Mouse (Mus musculus) liver, embryonic 12.5 days (tissue): Measurements from ENCODE around the gene Efcab8. TPM values are rescaled to one million over a fixed set of nuclear protein-coding genes. Genes with fewer than 3 reads are reported as not detected.

Experiments used
- ATAC-seq: fragments of 200-750 bp; cut with Nextera tagmentation; 2 replicates; pipeline ENCODE4 v1.8.0; 2017; ENCODE audit warnings: moderate number of reproducible peaks, mild to moderate bottlenecking, moderate library complexity
- H3K27ac ChIP-seq: fragments of 300-500 bp; sonication (generic); 2 replicates; pipeline ENCODE4 v1.5.1; 2016; ENCODE audit warnings: mild to moderate bottlenecking
- H3K27me3 ChIP-seq: fragments of 300-500 bp; sonication (generic); replicated peaks from 2 replicates; pipeline ENCODE4 v1.6.1; 2016; ENCODE audit warnings: mild to moderate bottlenecking, moderate library complexity
- H3K36me3 ChIP-seq: fragments of 300-500 bp; sonication (generic); 2 replicates; pipeline ENCODE4 v1.6.1; 2016; ENCODE audit warnings: mild to moderate bottlenecking, moderate library complexity
- H3K4me1 ChIP-seq: fragments of 300-500 bp; sonication (generic); 2 replicates; pipeline ENCODE4 v1.6.1; 2016
- H3K4me2 ChIP-seq: fragments of 300-500 bp; sonication (generic); 2 replicates; pipeline ENCODE4 v1.6.1; 2016; ENCODE audit warnings: mild to moderate bottlenecking, moderate library complexity
- H3K4me3 ChIP-seq: fragments of 300-500 bp; sonication (generic); 2 replicates; pipeline ENCODE4 v1.5.1; 2016; ENCODE audit warnings: mild to moderate bottlenecking, moderate library complexity
- H3K9ac ChIP-seq: fragments of 300-500 bp; sonication (generic); 2 replicates; pipeline ENCODE4 v1.6.1; 2016; ENCODE audit warnings: mild to moderate bottlenecking, moderate library complexity
- H3K9me3 ChIP-seq: fragments of 300-500 bp; sonication (generic); replicated peaks from 2 replicates; pipeline ENCODE4 v1.6.1; 2016; ENCODE audit warnings: mild to moderate bottlenecking, moderate library complexity
- WGBS: fragments of 180-500 bp; shearing (Covaris S2); methylation state at CpG from one replicate; pipeline ENCODE4 v1.1.7; 2016; ENCODE audit not compliant: insufficient replicate concordance; 5-methylcytosine and 5-hydroxymethylcytosine counted together
- polyA plus RNA-seq: library from polyadenylated mRNA; unstranded; fragments of >200 nt; fragmentation: Nextera tagmentation; extraction: Ambion mirVana; gene quantifications from 2 replicates; pipeline ENCODE4 v1.2.1, GENCODE M21; 2016

The Efcab8 gene
- polyA plus RNA-seq, 1 experiment from 2014 or later: 0.10 TPM

DNA sequence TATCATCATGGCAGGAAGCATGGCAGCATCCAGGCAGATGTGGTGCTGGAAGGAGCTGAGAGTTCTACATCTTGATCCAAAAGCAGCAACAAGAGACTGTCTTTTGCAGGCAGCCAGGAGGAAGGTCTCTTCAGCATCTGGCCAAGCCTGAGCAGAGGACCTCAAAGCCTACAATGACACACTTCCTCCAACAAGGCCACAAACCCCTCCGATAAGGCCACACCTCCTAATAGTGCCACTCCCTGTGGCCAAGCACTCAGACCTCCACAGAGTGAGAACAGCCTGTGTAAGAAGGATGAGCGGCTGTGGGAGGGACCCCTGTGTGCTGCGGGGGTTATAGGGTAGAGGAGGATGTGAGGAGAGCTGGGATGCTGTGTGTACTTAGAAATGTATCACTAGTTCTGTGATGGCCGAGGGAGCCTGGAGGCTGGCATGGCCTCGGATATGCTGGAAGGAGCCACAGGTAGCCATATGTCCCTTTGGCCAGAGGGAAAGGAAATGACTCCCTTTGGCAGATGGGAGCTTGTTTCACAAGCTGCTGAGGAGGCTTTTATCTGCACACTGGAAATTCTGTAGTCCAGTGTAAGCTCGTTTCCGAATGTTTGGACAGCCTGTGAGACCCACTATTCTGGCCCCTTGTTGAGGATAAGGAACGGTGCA lies 47.6 kb downstream of the Efcab8 start:
- Histone ChIP-seq H3K4me3 (no peak overlapping the region), H3K36me3 (no peaks in the 10 kb centered on the region), H3K4me2 (no peak overlapping the region), H3K9ac (no peak overlapping the region), H3K4me1 (no peaks in the 10 kb centered on the region), H3K27ac (no peak overlapping the region), H3K9me3 (no peaks in the 10 kb centered on the region), H3K27me3 (peaks cover 17% of the 10 kb centered on the region)
- 59% methylated on average over 8 of the region's 8 CpGs for WGBS
- ATAC-seq: no peak

DNA sequence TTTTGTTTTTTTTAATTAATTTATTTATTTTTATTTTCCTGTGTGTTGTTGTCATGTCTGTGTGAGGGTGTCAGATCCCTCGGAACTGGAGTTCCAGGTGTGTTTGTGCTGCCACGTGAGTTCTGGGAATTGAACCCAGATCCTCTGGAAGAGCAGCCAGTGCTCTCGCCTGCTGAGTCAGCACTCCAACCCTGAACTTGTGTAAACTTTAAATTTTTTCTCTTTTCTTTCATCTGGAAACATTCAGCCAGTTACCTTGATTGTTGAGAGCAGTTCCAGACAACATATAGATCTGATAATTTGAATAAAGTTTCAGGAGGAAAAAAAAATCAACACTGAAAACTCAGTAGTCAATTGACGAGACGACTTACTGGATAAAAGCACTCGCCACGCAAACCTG lies 49.0 kb downstream of the Efcab8 start:
- WGBS: 72% methylated on average over 7 of the region's 7 CpGs
- no peak for ATAC-seq
- no peaks in the 10 kb centered on the region for H3K4me1 ChIP-seq

GRCm38 (mm10) chr2:153833291-153833690 lies 53.6 kb downstream of the Efcab8 start:
- no peak overlapping the region for H3K4me3 ChIP-seq
- H3K36me3 ChIP-seq: no peaks in the 10 kb centered on the region
- no peaks in the 10 kb centered on the region for H3K4me1 ChIP-seq
- H3K9ac ChIP-seq: no peak overlapping the region
- no peak overlapping the region for H3K27ac ChIP-seq
- no peak for ATAC-seq
- H3K9me3 ChIP-seq: no peaks in the 10 kb centered on the region
- no peaks in the 10 kb centered on the region for H3K27me3 ChIP-seq
- WGBS: 69% methylated on average over 8 of the region's 8 CpGs
- H3K4me2 ChIP-seq: no peak overlapping the region

More for the DNA sequence above, 49.0 kb downstream of the Efcab8 start:
- H3K9me3 ChIP-seq: no peaks in the 10 kb centered on the region
- no peak overlapping the region for H3K4me2 ChIP-seq
- H3K27me3 ChIP-seq: peaks cover 17% of the 10 kb centered on the region
- H3K4me3 ChIP-seq: no peak overlapping the region
- H3K27ac ChIP-seq: no peak overlapping the region
- no peaks in the 10 kb centered on the region for H3K36me3 ChIP-seq
- H3K9ac ChIP-seq: no peak overlapping the region

DNA sequence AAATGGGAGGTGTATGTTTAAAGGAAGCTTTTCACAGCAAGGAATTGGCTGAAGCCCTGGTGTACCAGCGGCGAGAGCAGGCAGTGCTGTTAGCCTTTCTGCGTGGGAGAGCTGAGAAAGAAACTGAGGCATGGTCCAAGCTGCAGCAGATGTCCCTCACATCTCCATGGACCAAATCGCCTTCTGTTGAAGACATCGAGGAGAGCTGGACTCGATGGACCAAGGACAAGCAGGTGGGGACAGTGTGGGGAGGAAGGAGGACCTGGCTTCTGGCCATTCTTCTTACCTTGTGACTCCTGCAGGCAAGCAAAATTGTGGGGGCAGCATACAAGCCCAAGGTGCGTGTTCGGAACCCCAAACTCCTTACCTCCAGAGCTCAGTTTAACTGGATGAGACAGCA lies 63.1 kb downstream of the Efcab8 start:
- Histone ChIP-seq H3K4me3 (no peak overlapping the region), H3K4me2 (no peak overlapping the region), H3K9ac (no peak overlapping the region), H3K27ac (no peak overlapping the region), H3K4me1 (no peaks in the 10 kb centered on the region), H3K9me3 (no peaks in the 10 kb centered on the region), H3K36me3 (no peaks in the 10 kb centered on the region), H3K27me3 (no peaks in the 10 kb centered on the region)
- WGBS: 65% methylated on average over 8 of the region's 8 CpGs
- ATAC-seq: no peak

DNA sequence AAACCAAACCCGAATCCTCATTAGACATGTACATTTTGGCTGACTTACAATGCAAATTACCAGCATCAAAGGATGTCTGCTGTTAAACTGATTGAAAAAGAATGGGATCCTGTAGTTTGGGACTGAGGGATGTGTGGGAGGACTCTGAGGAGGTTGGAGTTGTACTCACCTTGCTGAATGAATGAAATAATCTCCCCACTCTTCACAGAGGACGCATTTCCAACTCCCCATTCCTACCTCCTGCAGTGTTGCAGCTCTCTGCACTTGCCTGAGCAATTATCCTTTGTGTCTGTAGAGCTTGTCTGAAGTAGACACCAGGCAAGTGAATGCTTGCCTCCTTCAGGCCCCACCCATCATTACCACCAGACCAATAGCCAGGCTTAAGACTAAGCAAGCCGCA lies 68.7 kb downstream of the Efcab8 start:
- Histone ChIP-seq H3K27ac (no peak overlapping the region), H3K9me3 (no peaks in the 10 kb centered on the region), H3K27me3 (no peaks in the 10 kb centered on the region), H3K4me3 (no peak overlapping the region), H3K9ac (no peak overlapping the region), H3K4me1 (no peaks in the 10 kb centered on the region), H3K36me3 (no peaks in the 10 kb centered on the region), H3K4me2 (no peak overlapping the region)
- no peak for ATAC-seq
- WGBS: 67% methylated on average over 3 of the region's 3 CpGs

GRCm38 (mm10) chr2:153850351-153851029 lies 70.8 kb downstream of the Efcab8 start:
- H3K27me3 ChIP-seq: peaks cover 8% of the 10 kb centered on the region; the same call in 1 of the 2 replicates
- no peak overlapping the region for H3K4me2 ChIP-seq
- H3K4me3 ChIP-seq: no peak overlapping the region
- no peak for ATAC-seq
- no peaks in the 10 kb centered on the region for H3K36me3 ChIP-seq
- no peaks in the 10 kb centered on the region for H3K4me1 ChIP-seq
- WGBS: 67% methylated on average over 6 of the region's 6 CpGs
- no peak overlapping the region for H3K9ac ChIP-seq
- H3K27ac ChIP-seq: no peak overlapping the region
- H3K9me3 ChIP-seq: no peaks in the 10 kb centered on the region

GRCm38 (mm10) chr2:153851030-153851360 lies 71.3 kb downstream of the Efcab8 start:
- H3K27ac ChIP-seq: no peak overlapping the region
- no peak for ATAC-seq
- no peaks in the 10 kb centered on the region for H3K4me1 ChIP-seq
- no peaks in the 10 kb centered on the region for H3K36me3 ChIP-seq
- H3K27me3 ChIP-seq: peaks cover 9% of the 10 kb centered on the region
- H3K4me2 ChIP-seq: no peak overlapping the region
- H3K9me3 ChIP-seq: no peaks in the 10 kb centered on the region
- no peak overlapping the region for H3K4me3 ChIP-seq
- H3K9ac ChIP-seq: no peak overlapping the region
- 26% methylated on average over 4 of the region's 4 CpGs for WGBS

GRCm38 (mm10) chr2:153853544-153853943 lies 73.8 kb downstream of the Efcab8 start:
- no peak for ATAC-seq
- WGBS: 17% methylated on average over 4 of the region's 5 CpGs

DNA sequence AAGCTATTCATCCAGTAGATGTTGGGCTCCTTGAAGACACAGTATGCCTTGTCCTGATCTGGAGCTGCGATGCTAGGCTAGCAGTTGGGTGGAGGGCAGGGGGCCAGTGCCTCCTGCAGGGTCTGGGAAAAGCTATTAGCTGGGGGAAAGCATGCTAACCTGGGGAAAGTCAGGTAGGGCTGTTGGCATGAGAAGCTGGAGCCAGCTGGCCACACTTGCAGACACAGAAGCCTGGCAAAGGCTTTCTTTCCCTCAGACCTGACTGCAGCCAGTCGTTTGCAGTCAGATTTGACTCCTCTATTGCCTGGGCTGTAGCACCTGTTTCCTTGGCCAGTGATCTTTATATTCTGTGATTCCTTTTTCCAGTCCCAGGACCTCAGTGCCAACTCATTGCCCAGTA lies 79.8 kb downstream of the Efcab8 start:
- H3K27me3 ChIP-seq: peaks cover 15% of the 10 kb centered on the region
- H3K36me3 ChIP-seq: no peaks in the 10 kb centered on the region
- no peak for ATAC-seq
- no peaks in the 10 kb centered on the region for H3K4me1 ChIP-seq
- 53% methylated on average over 2 of the region's 2 CpGs for WGBS
- H3K4me3 ChIP-seq: no peak overlapping the region
- no peak overlapping the region for H3K4me2 ChIP-seq
- no peaks in the 10 kb centered on the region for H3K9me3 ChIP-seq
- no peak overlapping the region for H3K27ac ChIP-seq
- H3K9ac ChIP-seq: no peak overlapping the region

More at GRCm38 (mm10) chr2:153853544-153853943, 73.8 kb downstream of the Efcab8 start:
- H3K4me1 ChIP-seq: no peaks in the 10 kb centered on the region
- no peaks in the 10 kb centered on the region for H3K36me3 ChIP-seq
- no peak overlapping the region for H3K9ac ChIP-seq
- no peak overlapping the region for H3K27ac ChIP-seq
- no peak overlapping the region for H3K4me3 ChIP-seq
- no peaks in the 10 kb centered on the region for H3K9me3 ChIP-seq
- no peak overlapping the region for H3K4me2 ChIP-seq
- H3K27me3 ChIP-seq: peaks cover 16% of the 10 kb centered on the region

DNA sequence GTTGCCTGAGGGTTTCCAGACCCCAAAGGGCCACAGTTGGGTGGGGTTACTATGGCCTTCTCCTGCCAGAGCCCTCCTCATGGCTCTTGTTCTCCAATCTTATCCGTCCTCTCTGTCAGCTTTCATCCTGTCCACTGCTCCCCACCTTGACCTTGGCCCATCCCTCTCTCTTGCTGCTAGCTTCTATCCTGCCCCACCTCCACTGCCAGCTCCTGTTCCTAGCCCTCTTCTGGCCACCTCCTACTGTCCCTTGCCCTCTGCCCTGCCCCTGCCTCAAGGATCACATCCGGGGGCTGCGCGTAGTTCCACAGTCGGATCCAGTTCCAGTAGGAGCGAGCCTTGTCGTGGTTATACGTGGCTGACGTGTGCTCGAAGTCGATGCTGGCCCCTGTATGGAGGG lies 80.6 kb downstream of the Efcab8 start:
- WGBS: 82% methylated on average over 11 of the region's 11 CpGs
- H3K4me2 ChIP-seq: no peak overlapping the region
- H3K36me3 ChIP-seq: no peaks in the 10 kb centered on the region
- ATAC-seq: no peak
- peaks cover 8% of the 10 kb centered on the region for H3K27me3 ChIP-seq
- no peaks in the 10 kb centered on the region for H3K4me1 ChIP-seq
- H3K4me3 ChIP-seq: no peak overlapping the region
- H3K9me3 ChIP-seq: no peaks in the 10 kb centered on the region
- no peak overlapping the region for H3K27ac ChIP-seq
- no peak overlapping the region for H3K9ac ChIP-seq

GRCm38 (mm10) chr2:153860715-153861114 lies 81.0 kb downstream of the Efcab8 start:
- no peak for ATAC-seq
- Histone ChIP-seq H3K36me3 (no peaks in the 10 kb centered on the region), H3K27ac (no peak overlapping the region), H3K4me3 (no peak overlapping the region), H3K9me3 (no peaks in the 10 kb centered on the region), H3K4me1 (no peaks in the 10 kb centered on the region), H3K4me2 (no peak overlapping the region), H3K9ac (no peak overlapping the region), H3K27me3 (peaks cover 8% of the 10 kb centered on the region)
- 36% methylated on average over 3 of the region's 3 CpGs for WGBS

DNA sequence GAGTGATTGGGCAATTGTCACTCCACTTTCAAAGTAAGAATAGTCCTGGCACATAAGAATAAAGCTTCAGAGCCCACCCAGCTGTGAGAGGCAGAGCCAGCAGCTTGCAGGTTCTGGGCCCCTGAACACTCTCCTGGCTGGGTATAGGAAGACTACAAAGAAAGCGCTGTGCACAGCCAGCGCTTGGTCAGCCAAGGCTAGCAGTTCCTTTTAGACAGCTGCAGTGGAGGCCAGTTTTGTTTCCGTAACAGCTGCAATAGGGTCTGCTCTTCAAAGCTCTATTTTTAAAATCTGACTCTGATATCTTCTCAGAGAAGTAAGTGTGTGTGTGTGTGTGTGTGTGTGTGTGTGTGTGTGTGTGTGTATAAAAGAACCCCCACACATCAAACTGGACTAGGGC lies 82.2 kb downstream of the Efcab8 start:
- H3K4me3 ChIP-seq: no peak overlapping the region
- H3K4me1 ChIP-seq: no peaks in the 10 kb centered on the region
- no peak for ATAC-seq
- H3K9ac ChIP-seq: no peak overlapping the region
- no peak overlapping the region for H3K27ac ChIP-seq
- no peaks in the 10 kb centered on the region for H3K36me3 ChIP-seq
- H3K4me2 ChIP-seq: no peak overlapping the region
- H3K9me3 ChIP-seq: no peaks in the 10 kb centered on the region
- 69% methylated on average over 3 of the region's 3 CpGs for WGBS
- no peaks in the 10 kb centered on the region; the same call in 1 of the 2 replicates for H3K27me3 ChIP-seq

GRCm38 (mm10) chr2:153870984-153871383 lies 91.3 kb downstream of the Efcab8 start, which contains the start of gene Sun5:
Sun5 (minus strand) TSS chr2:153871084.
- no peaks in the 10 kb centered on the region for H3K4me1 ChIP-seq
- H3K9me3 ChIP-seq: no peaks in the 10 kb centered on the region
- H3K4me2 ChIP-seq: no peak within 1 kb of the TSS
- WGBS: 67% methylated on average over 4 of the region's 4 CpGs
- no peak within 1 kb of the TSS for H3K27ac ChIP-seq
- ATAC-seq: no peak
- no peaks in the 10 kb centered on the region for H3K36me3 ChIP-seq
- H3K9ac ChIP-seq: no peak within 1 kb of the TSS
- H3K27me3 ChIP-seq: no peaks in the 10 kb centered on the region
- H3K4me3 ChIP-seq: no peak within 1 kb of the TSS
